Comparison of ENCODE assay signal across 13 mouse cellular contexts in the genomic region with DNA sequence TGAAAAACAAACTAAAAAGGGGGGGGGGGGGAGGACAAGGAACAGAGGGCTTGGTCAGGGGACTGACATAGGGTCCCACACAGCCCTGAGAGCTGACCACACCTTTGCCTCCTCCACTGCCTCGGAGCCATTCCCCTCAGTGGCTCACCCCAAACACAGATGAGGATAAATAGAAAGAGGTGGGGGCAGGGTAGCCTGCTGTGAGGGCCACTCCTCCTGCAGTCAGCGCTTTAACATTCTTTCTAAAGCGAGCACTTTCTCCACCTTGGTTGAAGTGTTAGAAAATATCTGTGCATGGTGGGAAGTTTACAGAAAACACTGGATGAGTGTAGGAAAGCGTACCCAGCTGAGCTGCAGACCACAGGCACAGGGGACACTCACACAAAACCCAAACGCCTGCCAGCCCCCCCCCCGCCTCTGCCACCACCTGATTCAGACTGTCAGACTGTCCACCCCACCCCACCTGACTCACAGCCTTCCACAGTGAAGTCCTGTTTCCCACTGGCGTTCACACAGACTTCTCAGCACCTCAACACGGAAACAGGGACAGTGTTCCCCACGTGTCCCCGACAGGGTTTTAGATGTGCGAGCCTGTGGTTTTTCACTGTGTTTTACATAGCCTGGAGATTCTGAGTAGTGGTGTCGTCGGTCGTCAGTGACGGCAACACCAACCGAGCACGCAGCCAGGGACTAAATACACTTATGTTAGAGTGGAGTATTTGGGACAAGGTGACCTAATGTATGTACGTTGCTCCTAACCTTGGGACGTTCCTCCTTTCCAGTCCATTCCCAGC. TPM values are rescaled to one million over a fixed set of nuclear protein-coding genes. Genes with fewer than 3 reads are reported as not detected.
DNase-seq lines count a peak whose midpoint lies in the region; ATAC-seq and TF ChIP-seq lines count a peak whose summit lies in the region.
"Had no signal": no experiment of that assay in that cellular context is flagged by ENCODE, and none has a peak within 500 bp of the region (broad histone marks: within the 10 kb centered on the region; RNA-seq: fewer than 3 reads in every experiment).

No protein-coding gene starts in this region.

- 67% methylated on average over 19 of the region's 19 CpGs for WGBS in kidney, embryonic 14.5 days
- 64% methylated on average over 19 of the region's 19 CpGs for WGBS in forebrain, postnatal 0 days
- 68% methylated on average over 19 of the region's 19 CpGs for WGBS in midbrain, embryonic 14.5 days

- no peak for ATAC-seq in kidney, embryonic 14.5 days (ENCODE audit: low FRiP score, low TSS enrichment)
- no peak for ATAC-seq in forebrain, postnatal 0 days
- ATAC-seq in midbrain, embryonic 14.5 days (ENCODE audit: low FRiP score, low TSS enrichment): no peak
- no peak for ATAC-seq in activated CD4-positive, CD25-positive, alpha-beta regulatory T cell, adult 4 months

- no peak for TF ChIP-seq CTCF in cortical plate, adult 2 months (IDR thresholded peaks at IDR 0.05; ENCODE audit: extremely low read depth, insufficient read depth, low read length)
- TF ChIP-seq CTCF in forebrain, postnatal 0 days (IDR thresholded peaks at IDR 0.05; ENCODE audit: low read depth): no peak

- no peak overlapping the region for H3K27ac ChIP-seq in kidney, embryonic 14.5 days (ENCODE audit: low read depth, low read length)
- no peak overlapping the region for H3K27ac ChIP-seq in cortical plate, adult 2 months (ENCODE audit: insufficient read depth, low read length)
- H3K27ac ChIP-seq in forebrain, postnatal 0 days (ENCODE audit: low read depth, low read length): no peak overlapping the region
- H3K27ac ChIP-seq in midbrain, embryonic 14.5 days (replicated peaks; ENCODE audit: low read depth, low read length): no peak overlapping the region

- no peak for DNase-seq in kidney, postnatal 36 days
- DNase-seq in forebrain, postnatal 0 days: no peak
- no peak for DNase-seq in midbrain, embryonic 14.5 days
- DNase-seq in thymus, postnatal 14 days: no peak
- no peak for DNase-seq in gastrocnemius, postnatal 10 days
- DNase-seq: adrenal gland, postnatal 36 days; gastrocnemius, postnatal 36 days; left cerebral cortex, postnatal 4 days had no signal

- peak overlapping the region; percentile 96 for H3K4me2 ChIP-seq in kidney, embryonic 14.5 days (replicated peaks; ENCODE audit: low read depth, low read length)
- H3K4me2 ChIP-seq in forebrain, postnatal 0 days (ENCODE audit: low read depth): peak overlapping the region; percentile 97
- H3K4me2 ChIP-seq in midbrain, embryonic 14.5 days (ENCODE audit: low read length): peak overlapping the region; percentile 98

- no peaks in the 10 kb centered on the region for H3K9me3 ChIP-seq in kidney, embryonic 14.5 days (ENCODE audit: control insufficient read depth, low read length)
- H3K9me3 ChIP-seq in forebrain, postnatal 0 days (ENCODE audit: low read length): no peaks in the 10 kb centered on the region
- H3K9me3 ChIP-seq in midbrain, embryonic 14.5 days (ENCODE audit: control insufficient read depth, low read length): no peaks in the 10 kb centered on the region
- H3K9me3 ChIP-seq: G1E had no signal

- peaks cover 6% of the 10 kb centered on the region; the same call in 1 of the 2 replicates for H3K36me3 ChIP-seq in kidney, embryonic 14.5 days (ENCODE audit: control insufficient read depth, insufficient read depth, low read length)
- H3K36me3 ChIP-seq in forebrain, postnatal 0 days (ENCODE audit: insufficient read depth): peaks cover 24% of the 10 kb centered on the region
- peaks cover 31% of the 10 kb centered on the region for H3K36me3 ChIP-seq in midbrain, embryonic 14.5 days (ENCODE audit: control insufficient read depth, insufficient read depth, low read length)

- peaks cover 15% of the 10 kb centered on the region for H3K4me1 ChIP-seq in kidney, embryonic 14.5 days (ENCODE audit: control insufficient read depth, insufficient read depth, low read length)
- peaks cover 2% of the 10 kb centered on the region; the same call in 1 of the 2 replicates for H3K4me1 ChIP-seq in cortical plate, adult 2 months (ENCODE audit: control insufficient read depth, insufficient read depth, low read length)
- peaks cover 13% of the 10 kb centered on the region; the same call in 1 of the 2 replicates for H3K4me1 ChIP-seq in forebrain, postnatal 0 days (ENCODE audit: insufficient read depth)
- H3K4me1 ChIP-seq in midbrain, embryonic 14.5 days (ENCODE audit: control insufficient read depth, insufficient read depth, low read length): peaks cover 15% of the 10 kb centered on the region

- peak overlapping the region; percentile 58 for H3K9ac ChIP-seq in kidney, embryonic 14.5 days (ENCODE audit: low read depth, low read length)
- H3K9ac ChIP-seq in forebrain, postnatal 0 days: no peak overlapping the region
- no peak overlapping the region; the same call in 1 of the 2 replicates for H3K9ac ChIP-seq in midbrain, embryonic 14.5 days (replicated peaks; ENCODE audit: low read length)

- no peaks in the 10 kb centered on the region for H3K27me3 ChIP-seq in kidney, embryonic 14.5 days (ENCODE audit: control insufficient read depth, insufficient read depth, low read length)
- no peaks in the 10 kb centered on the region for H3K27me3 ChIP-seq in forebrain, postnatal 0 days (ENCODE audit: insufficient read depth, low read length)
- no peaks in the 10 kb centered on the region for H3K27me3 ChIP-seq in midbrain, embryonic 14.5 days (ENCODE audit: control insufficient read depth, insufficient read depth, low read length)

- no peak for TF ChIP-seq POLR2A in cortical plate, adult 2 months (IDR thresholded peaks at IDR 0.05; ENCODE audit: extremely low read depth, insufficient read depth, low read length)

- H3K4me3 ChIP-seq in kidney, embryonic 14.5 days (ENCODE audit: low read length): no peak overlapping the region
- peak overlapping the region; percentile 56; the same call in 1 of the 2 replicates for H3K4me3 ChIP-seq in cortical plate, adult 2 months (ENCODE audit: insufficient read depth, low read length)
- no peak overlapping the region for H3K4me3 ChIP-seq in forebrain, postnatal 0 days (ENCODE audit: low read depth, low read length)
- H3K4me3 ChIP-seq in midbrain, embryonic 14.5 days (replicated peaks; ENCODE audit: low read depth, low read length): no peak overlapping the region

RNA-seq across cellular contexts. Expression of gene Clba1, which starts 1.6 kb away (rescaled TPM):
- 8.5 and 8.9 TPM in 2 replicates for polyA plus RNA-seq in kidney, embryonic 14.5 days (2014; fragmentation: Nextera tagmentation; extraction: Ambion mirVana)
- polyA plus RNA-seq in cortical plate, adult 2 months (2012; rRNA removed): 12.6 and 13.3 TPM in 2 replicates
- total RNA-seq in forebrain, postnatal 0 days (2014; rRNA removed): 17.6 and 19.5 TPM in 2 replicates
- polyA plus RNA-seq in forebrain, postnatal 0 days (2015; fragmentation: Nextera tagmentation; extraction: Ambion mirVana): 23.5 and 26.1 TPM in 2 replicates
- 21.4 and 23.1 TPM in 2 replicates for polyA plus RNA-seq in midbrain, embryonic 14.5 days (2014; fragmentation: Nextera tagmentation; extraction: Ambion mirVana)
- under 1 TPM in 1 of 2 experiments, not detected in 1; 0.24 TPM for polyA plus RNA-seq in activated CD4-positive, CD25-positive, alpha-beta regulatory T cell, adult 4 months (2017; shearing (Covaris generic))
- 1 to 10 TPM in 1 of 2 experiments, under 1 TPM in 1; 0.75 to 1.7 TPM for total RNA-seq in gastrocnemius, postnatal 10 days (2021)

RNA-seq across cellular contexts. Expression of gene Ahnak2, which starts 7.8 kb away (rescaled TPM):
- 0.53 and 0.86 TPM in 2 replicates for polyA plus RNA-seq in kidney, embryonic 14.5 days (2014; fragmentation: Nextera tagmentation; extraction: Ambion mirVana)
- 1.1 and 1.7 TPM in 2 replicates for polyA plus RNA-seq in cortical plate, adult 2 months (2012; rRNA removed)
- total RNA-seq in forebrain, postnatal 0 days (2014; rRNA removed): 2.5 and 3.0 TPM in 2 replicates
- 0.88 and 1.3 TPM in 2 replicates for polyA plus RNA-seq in forebrain, postnatal 0 days (2015; fragmentation: Nextera tagmentation; extraction: Ambion mirVana)
- polyA plus RNA-seq in midbrain, embryonic 14.5 days (2014; fragmentation: Nextera tagmentation; extraction: Ambion mirVana): 0.62 and 0.75 TPM in 2 replicates
- polyA plus RNA-seq in activated CD4-positive, CD25-positive, alpha-beta regulatory T cell, adult 4 months (2017; shearing (Covaris generic)): not detected
- 10 to 100 TPM; 12.2 to 18.6 TPM for total RNA-seq in gastrocnemius, postnatal 10 days (2021)
- total RNA-seq: neutrophil, adult 5-6 weeks had no signal

RNA-seq across cellular contexts. Expression of gene Cdca4, which starts 18.9 kb away (rescaled TPM):
- 117 and 148 TPM in 2 replicates for polyA plus RNA-seq in kidney, embryonic 14.5 days (2014; fragmentation: Nextera tagmentation; extraction: Ambion mirVana)
- polyA plus RNA-seq in cortical plate, adult 2 months (2012; rRNA removed): 10.6 and 11.0 TPM in 2 replicates
- 28.8 and 31.3 TPM in 2 replicates for total RNA-seq in forebrain, postnatal 0 days (2014; rRNA removed)
- polyA plus RNA-seq in forebrain, postnatal 0 days (2015; fragmentation: Nextera tagmentation; extraction: Ambion mirVana): 29.7 and 33.0 TPM in 2 replicates
- 45.0 and 60.8 TPM in 2 replicates for polyA plus RNA-seq in midbrain, embryonic 14.5 days (2014; fragmentation: Nextera tagmentation; extraction: Ambion mirVana)
- polyA plus RNA-seq in activated CD4-positive, CD25-positive, alpha-beta regulatory T cell, adult 4 months (2017; shearing (Covaris generic)): 10 to 100 TPM; 63.6 to 87.5 TPM
- 10 to 100 TPM in 1 of 2 experiments, 1 to 10 TPM in 1; 9.4 to 12.0 TPM for total RNA-seq in gastrocnemius, postnatal 10 days (2021)

RNA-seq across cellular contexts. Expression of gene Pld4, which starts 49.8 kb away (rescaled TPM):
- 4.8 and 7.8 TPM in 2 replicates for polyA plus RNA-seq in kidney, embryonic 14.5 days (2014; fragmentation: Nextera tagmentation; extraction: Ambion mirVana)
- polyA plus RNA-seq in cortical plate, adult 2 months (2012; rRNA removed): 16.3 and 18.9 TPM in 2 replicates
- total RNA-seq in forebrain, postnatal 0 days (2014; rRNA removed): 6.2 and 7.3 TPM in 2 replicates
- polyA plus RNA-seq in forebrain, postnatal 0 days (2015; fragmentation: Nextera tagmentation; extraction: Ambion mirVana): 8.0 and 8.1 TPM in 2 replicates
- 3.3 and 6.0 TPM in 2 replicates for polyA plus RNA-seq in midbrain, embryonic 14.5 days (2014; fragmentation: Nextera tagmentation; extraction: Ambion mirVana)
- polyA plus RNA-seq in activated CD4-positive, CD25-positive, alpha-beta regulatory T cell, adult 4 months (2017; shearing (Covaris generic)): 1 to 10 TPM in 1 of 2 experiments, under 1 TPM in 1; 0.50 to 4.7 TPM
- total RNA-seq in gastrocnemius, postnatal 10 days (2021): 1 to 10 TPM; 7.3 to 9.1 TPM

RNA-seq across cellular contexts. Expression of gene Gpr132, which starts 57.7 kb away (rescaled TPM):
- 0.14 and 0.27 TPM in 2 replicates for polyA plus RNA-seq in kidney, embryonic 14.5 days (2014; fragmentation: Nextera tagmentation; extraction: Ambion mirVana)
- polyA plus RNA-seq in cortical plate, adult 2 months (2012; rRNA removed): 0.04 TPM in 1 of 2 replicates, not detected in the other
- 0.10 TPM in 1 of 2 replicates, not detected in the other for total RNA-seq in forebrain, postnatal 0 days (2014; rRNA removed)
- polyA plus RNA-seq in forebrain, postnatal 0 days (2015; fragmentation: Nextera tagmentation; extraction: Ambion mirVana): not detected in 2 replicates
- polyA plus RNA-seq in midbrain, embryonic 14.5 days (2014; fragmentation: Nextera tagmentation; extraction: Ambion mirVana): 0.08 TPM in 1 of 2 replicates, not detected in the other
- polyA plus RNA-seq in activated CD4-positive, CD25-positive, alpha-beta regulatory T cell, adult 4 months (2017; shearing (Covaris generic)): 10 to 100 TPM; 65.9 to 77.3 TPM
- under 1 TPM in 1 of 2 experiments, not detected in 1; 0.09 TPM for total RNA-seq in gastrocnemius, postnatal 10 days (2021)
- total RNA-seq: left cerebral cortex, postnatal 4 days had no signal
